Mouse (Mus musculus) intestine, postnatal 0 days (tissue): ENCODE results near the gene Drap1. TPM values are rescaled to one million over a fixed set of nuclear protein-coding genes. Genes with fewer than 3 reads are reported as not detected.

ENCODE experiments used
- ATAC-seq: fragments of 200-750 bp; cut with Nextera tagmentation; 2 replicates; pipeline ENCODE4 v1.8.0; 2017; ENCODE audit warnings: mild to moderate bottlenecking, moderate TSS enrichment, moderate library complexity
- H3K27ac ChIP-seq: fragments of 300-500 bp; sonication (generic); 2 replicates; pipeline ENCODE4 v1.5.1; 2014; ENCODE audit warnings: mild to moderate bottlenecking, low read depth, low read length, moderate library complexity
- H3K27me3 ChIP-seq: fragments of 300-500 bp; sonication (generic); replicated peaks from 2 replicates; pipeline ENCODE4 v1.6.1; 2014; ENCODE audit warnings: low read length, mixed read lengths; ENCODE audit not compliant: control insufficient read depth, insufficient read depth
- H3K36me3 ChIP-seq: fragments of 300-500 bp; sonication (generic); 2 replicates; pipeline ENCODE4 v1.6.1; 2014; ENCODE audit warnings: mild to moderate bottlenecking, moderate library complexity; ENCODE audit not compliant: control insufficient read depth, insufficient read depth
- H3K4me1 ChIP-seq: fragments of 300-500 bp; sonication (generic); replicated peaks from 2 replicates; pipeline ENCODE4 v1.6.1; 2014; ENCODE audit warnings: antibody characterized with exemption, low read length, mixed read lengths; ENCODE audit not compliant: control insufficient read depth, insufficient read depth
- H3K4me2 ChIP-seq: fragments of 300-500 bp; sonication (generic); replicated peaks from 2 replicates; pipeline ENCODE4 v1.6.1; 2014; ENCODE audit warnings: low read depth, mild to moderate bottlenecking, moderate library complexity
- H3K4me3 ChIP-seq: fragments of 300-500 bp; sonication (generic); 2 replicates; pipeline ENCODE4 v1.5.1; 2014; ENCODE audit warnings: low read depth, low read length
- H3K9ac ChIP-seq: fragments of 300-500 bp; sonication (generic); 2 replicates; pipeline ENCODE4 v1.6.1; 2014; ENCODE audit warnings: mild to moderate bottlenecking, low read depth, low read length
- H3K9me3 ChIP-seq: fragments of 300-500 bp; sonication (generic); 2 replicates; pipeline ENCODE4 v1.6.1; 2016; ENCODE audit warnings: mixed run types; ENCODE audit not compliant: control insufficient read depth
- CTCF ChIP-seq: sonication (generic); IDR thresholded peaks from 2 replicates; pipeline ENCODE4 v1.5.1; 2016; ENCODE audit warnings: low read depth, mild to moderate bottlenecking, control low read depth, antibody characterized with exemption, moderate library complexity
- WGBS: fragments of 180-500 bp; shearing (Covaris S2); extraction: QIAGEN DNeasy Blood & Tissue Kit; methylation state at CpG from one replicate; pipeline ENCODE4 v1.1.7; 2014; 5-methylcytosine and 5-hydroxymethylcytosine counted together
- polyA plus RNA-seq: library from polyadenylated mRNA; unstranded; fragments of >200 nt; fragmentation: Nextera tagmentation; extraction: Ambion mirVana; gene quantifications from 2 replicates; pipeline ENCODE4 v1.2.1, GENCODE M21; 2015

Drap1 gene
- polyA plus RNA-seq, 1 experiment from 2014 or later: 137 TPM

GRCm38 (mm10) chr19:5445747-5446146 lies 21.0 kb upstream of the Drap1 start:
- ATAC-seq: no peak
- H3K4me1 ChIP-seq: 0 out of 2 replicates have a peak, but pooled peaks cover 6% of the 10 kb centered on the region
- H3K27ac ChIP-seq: no peak overlapping the region
- no peak overlapping the region for H3K4me2 ChIP-seq
- peaks cover 29% of the 10 kb centered on the region for H3K27me3 ChIP-seq
- 90% methylated on average over 5 of the region's 5 CpGs for WGBS
- H3K36me3 ChIP-seq: no peaks in the 10 kb centered on the region
- no peak overlapping the region for H3K4me3 ChIP-seq
- TF ChIP-seq CTCF: no peak
- H3K9ac ChIP-seq: no peak overlapping the region
- no peaks in the 10 kb centered on the region for H3K9me3 ChIP-seq

DNA sequence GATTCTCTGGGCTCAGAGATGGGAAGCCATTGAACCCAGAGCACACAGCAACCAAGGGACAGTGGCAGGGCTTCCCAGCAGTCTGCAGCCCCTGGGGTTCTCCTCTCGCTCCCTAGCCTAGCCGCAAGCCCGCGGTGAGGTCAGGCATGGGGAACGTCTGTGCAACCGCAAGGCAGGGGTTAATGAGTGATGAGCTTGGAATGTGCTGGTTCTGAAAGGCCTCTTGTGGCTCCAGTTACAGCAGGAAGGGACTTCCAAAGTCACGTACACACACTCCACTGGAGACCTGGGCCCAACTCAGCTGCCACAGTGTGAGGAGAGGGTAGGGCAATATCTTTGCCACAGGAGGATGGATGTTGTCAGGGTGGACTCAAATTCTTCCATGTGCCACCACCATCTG lies 20.2 kb upstream of the Drap1 start:
- no peak overlapping the region for H3K4me3 ChIP-seq
- 30% methylated on average over 7 of the region's 7 CpGs for WGBS
- no peak for TF ChIP-seq CTCF
- no peak overlapping the region for H3K4me2 ChIP-seq
- no peak overlapping the region for H3K27ac ChIP-seq
- peaks cover 24% of the 10 kb centered on the region for H3K27me3 ChIP-seq
- H3K4me1 ChIP-seq: 0 out of 2 replicates have a peak, but pooled peaks cover 6% of the 10 kb centered on the region
- no peak overlapping the region for H3K9ac ChIP-seq
- no peaks in the 10 kb centered on the region for H3K36me3 ChIP-seq
- H3K9me3 ChIP-seq: no peaks in the 10 kb centered on the region
- no peak for ATAC-seq

DNA sequence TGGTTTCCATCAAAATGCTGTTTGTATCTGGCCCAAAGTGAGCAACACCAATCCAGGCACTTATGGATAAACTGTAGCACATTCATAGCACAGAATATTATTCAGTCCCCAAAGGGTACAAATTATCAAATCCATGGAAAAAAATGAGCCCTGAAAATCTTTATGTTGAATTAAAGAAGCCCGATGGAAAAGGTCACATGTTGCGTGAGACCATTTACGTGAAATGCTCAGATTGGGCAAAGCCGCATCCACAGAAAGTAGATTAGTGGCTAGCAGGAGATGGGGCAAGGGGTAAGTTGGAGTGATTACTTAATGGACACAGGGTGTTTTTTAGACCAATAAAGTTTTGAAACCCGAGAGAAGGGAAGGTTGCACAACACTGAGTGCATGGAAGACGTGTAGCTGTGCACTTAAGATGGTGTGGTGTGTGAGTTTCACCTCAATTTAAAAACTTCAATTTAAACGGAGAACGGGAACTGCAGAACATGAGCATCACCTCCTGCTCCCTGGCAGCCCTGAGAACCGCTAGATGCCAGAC lies 19.7 kb upstream of the Drap1 start:
- no peaks in the 10 kb centered on the region for H3K36me3 ChIP-seq
- H3K4me1 ChIP-seq: 0 out of 2 replicates have a peak, but pooled peaks cover 6% of the 10 kb centered on the region
- WGBS: 53% methylated on average over 9 of the region's 9 CpGs
- H3K4me2 ChIP-seq: no peak overlapping the region
- no peak overlapping the region for H3K27ac ChIP-seq
- no peak for TF ChIP-seq CTCF
- H3K27me3 ChIP-seq: peaks cover 19% of the 10 kb centered on the region
- H3K9me3 ChIP-seq: no peaks in the 10 kb centered on the region
- no peak overlapping the region for H3K9ac ChIP-seq
- no peak overlapping the region for H3K4me3 ChIP-seq
- ATAC-seq: no peak

DNA sequence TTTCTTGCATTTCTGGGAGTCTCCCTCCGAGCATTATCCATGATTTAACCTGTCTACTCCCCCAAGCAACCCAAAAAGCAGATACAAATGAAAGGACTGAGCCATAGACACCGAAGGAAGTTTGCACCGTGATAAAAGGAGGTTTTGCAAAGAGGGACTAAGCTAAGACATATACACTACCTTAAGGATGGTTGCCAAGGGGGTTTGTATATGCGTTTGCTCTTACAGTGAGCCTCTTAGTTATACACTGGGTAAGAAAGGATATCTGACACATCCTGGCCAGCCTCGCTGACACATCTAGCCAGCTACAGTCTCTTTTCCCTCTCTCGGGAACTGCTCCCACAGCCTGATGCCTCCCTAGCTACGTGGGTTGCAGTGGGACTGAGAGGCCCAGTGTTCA lies 9.2 kb upstream of the Drap1 start:
- Histone ChIP-seq H3K27me3 (no peaks in the 10 kb centered on the region), H3K4me2 (peak overlapping the region; percentile 75; the same call in 1 of the 2 replicates), H3K27ac (no peak overlapping the region), H3K4me3 (no peak overlapping the region), H3K9me3 (no peaks in the 10 kb centered on the region), H3K36me3 (no peaks in the 10 kb centered on the region), H3K4me1 (0 out of 2 replicates have a peak, but pooled peaks cover 5% of the 10 kb centered on the region), H3K9ac (no peak overlapping the region)
- 62% methylated on average over 7 of the region's 7 CpGs for WGBS
- no peak for ATAC-seq
- TF ChIP-seq CTCF: no peak

DNA sequence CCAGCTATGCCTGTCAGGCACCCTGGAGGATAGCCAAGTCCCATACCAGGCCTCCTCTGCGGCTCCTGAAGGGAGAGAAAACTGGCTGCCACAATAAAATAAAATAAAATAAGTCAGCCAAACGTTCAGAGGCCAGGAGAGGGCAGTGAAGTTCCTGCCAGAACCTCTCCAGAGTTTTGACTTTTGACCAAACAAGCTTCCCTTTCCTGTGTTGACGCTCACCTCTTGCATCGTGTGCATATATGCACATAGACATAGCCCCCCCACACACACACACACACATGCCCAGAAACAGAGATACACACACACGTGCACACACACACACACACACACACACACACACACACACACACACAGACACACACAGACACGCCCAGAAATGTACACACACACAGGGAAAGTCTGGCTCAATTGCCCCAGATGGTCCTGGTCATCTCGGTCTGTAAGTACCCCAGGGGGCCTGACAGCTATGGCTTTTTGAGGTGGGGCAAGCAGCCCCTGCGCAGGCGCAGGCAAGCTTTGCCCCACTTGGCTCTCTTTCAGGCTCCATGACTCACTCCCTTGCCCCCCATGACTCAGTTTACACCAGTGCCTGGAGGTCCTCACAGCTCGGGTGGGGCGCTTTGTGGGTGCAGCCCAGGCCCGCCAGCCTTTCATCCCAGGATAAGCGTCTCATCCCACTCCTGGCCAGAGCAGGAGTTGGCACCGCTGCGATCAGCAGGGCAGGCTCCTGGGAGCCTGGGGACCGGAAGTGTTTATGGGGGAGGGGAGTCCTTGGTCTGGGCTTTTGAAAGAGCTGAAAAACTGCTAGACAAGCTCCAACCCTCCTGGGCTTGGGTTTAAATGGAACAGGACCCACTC lies 8.4 kb upstream of the Drap1 start:
- H3K27ac ChIP-seq: peak overlapping the region; percentile 31; the same call in 1 of the 2 replicates
- peak; percentile 72 for TF ChIP-seq CTCF
- whole genome bisulfite sequencing: 4% methylated on average over 16 of the region's 16 CpGs
- H3K27me3 ChIP-seq: no peaks in the 10 kb centered on the region
- H3K9me3 ChIP-seq: no peaks in the 10 kb centered on the region
- 0 out of 2 replicates have a peak, but pooled peaks cover 5% of the 10 kb centered on the region for H3K4me1 ChIP-seq
- no peaks in the 10 kb centered on the region for H3K36me3 ChIP-seq
- peak overlapping the region; percentile 75 for H3K4me2 ChIP-seq
- peak; percentile 56 for ATAC-seq
- H3K4me3 ChIP-seq: peak overlapping the region; percentile 33
- no peak overlapping the region for H3K9ac ChIP-seq

DNA sequence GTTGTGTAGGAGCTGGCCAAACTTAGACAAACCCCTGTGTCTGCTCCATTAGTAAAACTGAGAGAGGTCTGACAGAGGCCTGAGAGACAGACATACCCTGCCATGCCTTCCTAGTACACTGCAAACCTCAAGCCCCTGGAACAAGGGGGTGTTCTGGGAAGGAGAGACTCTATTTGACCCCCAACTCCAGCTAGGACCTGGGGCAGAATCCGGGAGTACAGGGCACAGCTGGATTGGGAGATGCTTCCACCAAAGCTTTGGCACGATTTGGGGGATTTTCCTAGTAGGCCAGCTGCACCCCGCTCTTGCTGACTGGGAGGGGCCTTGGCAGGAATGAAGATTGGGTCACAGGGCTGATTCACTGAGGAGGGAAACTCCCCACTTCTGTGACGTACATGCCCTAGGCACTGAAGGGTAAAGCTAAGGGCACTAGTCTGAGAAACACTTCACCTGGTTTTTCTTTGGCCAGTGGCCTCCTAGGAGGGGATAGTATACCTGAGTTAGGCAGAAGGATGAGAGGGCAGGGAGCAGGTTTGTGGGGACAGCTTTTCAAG lies 7.2 kb upstream of the Drap1 start:
- 83% methylated on average over 4 of the region's 4 CpGs for WGBS
- TF ChIP-seq CTCF: no peak
- Histone ChIP-seq H3K4me3 (no peak overlapping the region), H3K4me2 (no peak overlapping the region), H3K36me3 (no peaks in the 10 kb centered on the region), H3K27ac (no peak overlapping the region), H3K9me3 (no peaks in the 10 kb centered on the region), H3K4me1 (0 out of 2 replicates have a peak, but pooled peaks cover 5% of the 10 kb centered on the region), H3K9ac (no peak overlapping the region), H3K27me3 (no peaks in the 10 kb centered on the region)
- ATAC-seq: no peak
